In the genomic region with DNA sequence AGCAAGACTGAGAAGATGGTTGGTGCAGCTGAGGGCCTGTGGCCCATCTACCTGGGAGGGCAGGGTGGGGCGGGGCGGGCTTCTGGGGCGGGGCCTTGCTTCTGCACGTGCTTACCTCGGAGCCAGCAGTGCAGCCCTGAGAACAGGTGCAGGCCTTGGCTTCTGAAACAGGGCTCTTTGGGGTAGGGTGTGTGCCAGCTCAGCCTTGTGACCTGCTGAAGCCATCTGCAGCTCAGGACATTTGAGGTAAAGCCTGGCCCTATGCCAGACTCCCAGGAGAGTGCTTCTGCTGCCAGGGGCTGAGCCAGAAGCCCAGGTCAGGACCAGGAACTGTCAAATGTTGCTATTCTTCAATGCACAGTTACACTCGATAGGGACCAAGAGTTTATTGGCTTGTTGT, we compare ENCODE assay signal across 10 mouse cellular contexts. TPM values are rescaled to one million over a fixed set of nuclear protein-coding genes. Genes with fewer than 3 reads are reported as not detected.
DNase-seq lines count a peak whose midpoint lies in the region; ATAC-seq lines count a peak whose summit lies in the region.
"Had no signal": no experiment of that assay in that cellular context is flagged by ENCODE, and none has a peak within 500 bp of the region (broad histone marks: within the 10 kb centered on the region; RNA-seq: fewer than 3 reads in every experiment).

No protein-coding gene starts in this region.

- intact Hi-C loops in heart, postnatal 10 days (cut with DNase I) = no loop called here
- intact Hi-C loops in heart, postnatal 36 days (cut with DNase I) = no loop called here

- peak; percentile 59 to 69 for DNase-seq in heart, postnatal 10 days
- DNase-seq in heart, postnatal 36 days = no peak
- peak; percentile 99 for DNase-seq in cerebellum, adult 11-12 months
- DNase-seq in cerebellum, adult 9-11 months = peak; percentile 99
- peak; percentile 69 for DNase-seq in skeletal muscle tissue, adult 2 months (ENCODE audit: low read depth, low spot score)
- no peak for DNase-seq in urinary bladder, postnatal 4 days (ENCODE audit: low spot score in 2 of 2)
- DNase-seq: kidney, adult 2 months; kidney, postnatal 14 days; lung, postnatal 14 days had no signal

- no peak for ATAC-seq in inflammation-experienced regulatory T-cells, adult 6 months

RNA-seq across cellular contexts. Expression of a gene that starts 20.9 kb away (rescaled TPM):
- 10 to 100 TPM; 41.9 to 47.1 TPM for total RNA-seq in heart, postnatal 10 days (2021)
- 10 to 100 TPM; 68.2 to 70.1 TPM for total RNA-seq in heart, postnatal 36 days (2021)
- 100 to 1,000 TPM; 145 to 194 (median 193) TPM for polyA plus RNA-seq in inflammation-experienced regulatory T-cells, adult 6 months (2017; shearing (Covaris generic))

RNA-seq across cellular contexts. Expression of a gene that starts 21.1 kb away (rescaled TPM):
- total RNA-seq in heart, postnatal 10 days (2021) = 10 to 100 TPM; 24.0 to 24.9 TPM
- 10 to 100 TPM; 13.6 to 14.6 TPM for total RNA-seq in heart, postnatal 36 days (2021)
- 10 to 100 TPM in 2 of 3 experiments, 1 to 10 TPM in 1; 9.6 to 16.5 (median 12.2) TPM for polyA plus RNA-seq in inflammation-experienced regulatory T-cells, adult 6 months (2017; shearing (Covaris generic))

RNA-seq across cellular contexts. Expression of a gene that starts 50.1 kb away (rescaled TPM):
- 10 to 100 TPM; 23.6 to 29.3 TPM for total RNA-seq in heart, postnatal 10 days (2021)
- 10 to 100 TPM; 24.7 to 27.9 TPM for total RNA-seq in heart, postnatal 36 days (2021)
- polyA plus RNA-seq in inflammation-experienced regulatory T-cells, adult 6 months (2017; shearing (Covaris generic)) = 10 to 100 TPM; 28.6 to 62.5 (median 41.6) TPM

Comparison
In these comparisons a context has a peak if more than half of its experiments do, and no peak if none do; other contexts are left out.
1. DNase-seq: peak in heart, postnatal 10 days (2 of 2), cerebellum, adult 11-12 months (single experiment), cerebellum, adult 9-11 months (single experiment) and skeletal muscle tissue, adult 2 months (single experiment); none in heart, postnatal 36 days (0 of 2) and urinary bladder, postnatal 4 days (0 of 2).